Mouse (Mus musculus) MEL (cell line): ENCODE measurements around the gene Fjx1. TPM values are rescaled to one million over a fixed set of nuclear protein-coding genes. Genes with fewer than 3 reads are reported as not detected.

Experiments
- DNase-seq: peaks from one replicate; pipeline ENCODE4 v3.0.0; 2011; ENCODE audit warnings: low read depth, low spot score
- H3K27ac ChIP-seq: 2 replicates; pipeline ENCODE4 v1.5.1; 2012; ENCODE audit warnings: low read depth, mild to moderate bottlenecking, control low read depth, low read length, moderate library complexity; ENCODE audit not compliant: control insufficient read depth
- H3K27me3 ChIP-seq, 2 experiments: fragments of 150-350 bp in 1 of 2; sonication (generic) in 1 of 2; 2 replicates each; pipeline ENCODE4 v1.6.1; 2012; ENCODE audit warnings: low read length in 2 of 2, mild to moderate bottlenecking in 2 of 2, improper control_type of control experiment in 1 of 2, moderate library complexity in 1 of 2; ENCODE audit not compliant: insufficient read depth in 2 of 2, control insufficient read depth in 1 of 2
- H3K36me3 ChIP-seq, 2 experiments: 2 replicates each; pipeline ENCODE4 v1.6.1; 2012 to 2014; ENCODE audit warnings: low read length in 2 of 2, improper control_type of control experiment in 1 of 2, inconsistent platforms in 1 of 2, mild to moderate bottlenecking in 1 of 2; ENCODE audit not compliant: insufficient read depth in 2 of 2, control insufficient read depth in 1 of 2
- H3K4me1 ChIP-seq, 2 experiments: fragments of 150-350 bp in 1 of 2; sonication (generic) in 1 of 2; 2 replicates each; pipeline ENCODE4 v1.6.1; 2012; ENCODE audit warnings: low read length in 2 of 2, improper control_type of control experiment in 1 of 2, mild to moderate bottlenecking in 1 of 2; ENCODE audit not compliant: insufficient read depth in 2 of 2, control insufficient read depth in 1 of 2
- H3K4me3 ChIP-seq, 2 experiments: fragments of 150-350 bp in 1 of 2; sonication (generic) in 1 of 2; 2 replicates each; pipeline ENCODE4 v1.5.1; 2012; ENCODE audit warnings: low read depth in 2 of 2, low read length in 2 of 2, mild to moderate bottlenecking in 2 of 2, moderate library complexity in 2 of 2, control low read depth in 1 of 2, improper control_type of control experiment in 1 of 2; ENCODE audit not compliant: control insufficient read depth in 1 of 2, insufficient read depth in 1 of 2
- H3K79me2 ChIP-seq: 2 replicates; pipeline ENCODE4 v1.6.1; 2012; ENCODE audit warnings: mild to moderate bottlenecking, low read length, moderate library complexity; ENCODE audit not compliant: control insufficient read depth, poor library complexity, insufficient read depth
- H3K9ac ChIP-seq: 2 replicates; pipeline ENCODE4 v1.6.1; 2012; ENCODE audit warnings: low read depth, mild to moderate bottlenecking, control low read depth, low read length, moderate library complexity; ENCODE audit not compliant: control insufficient read depth, poor library complexity, severe bottlenecking
- H3K9me3 ChIP-seq: fragments of 150-350 bp; sonication (generic); replicated peaks from 2 replicates; pipeline ENCODE4 v1.6.1; 2012; ENCODE audit warnings: mild to moderate bottlenecking, low read length, improper control_type of control experiment, moderate library complexity; ENCODE audit not compliant: insufficient read depth
- CHD1 ChIP-seq: IDR thresholded peaks from 2 replicates; pipeline ENCODE4 v1.6.1; 2012; ENCODE audit warnings: low read depth, mild to moderate bottlenecking, inconsistent platforms, low read length, improper control_type of control experiment
- CTCF ChIP-seq, 3 experiments: IDR thresholded peaks in 2 of 3; conservative IDR thresholded peaks in 1 of 3; 2 replicates each; pipeline ENCODE4 v1.5.1; 2011 to 2012; ENCODE audit warnings: low read length in 3 of 3, low read depth in 2 of 3, mild to moderate bottlenecking in 2 of 3, improper control_type of control experiment in 1 of 3, inconsistent platforms in 1 of 3, mixed read lengths in 1 of 3, moderate library complexity in 1 of 3; ENCODE audit not compliant: control insufficient read depth in 1 of 3, insufficient read depth in 1 of 3, poor library complexity in 1 of 3, severe bottlenecking in 1 of 3
- ELF1 ChIP-seq: IDR thresholded peaks from 2 replicates; pipeline ENCODE4 v1.6.1; 2014; ENCODE audit warnings: low read depth, mild to moderate bottlenecking, inconsistent platforms, low read length, improper control_type of control experiment, moderate library complexity
- EP300 ChIP-seq, 2 experiments: IDR thresholded peaks; 2 replicates each; pipeline ENCODE4 v1.6.1; 2011; ENCODE audit warnings: improper control_type of control experiment in 2 of 2, low read length in 2 of 2, low read depth in 1 of 2, mild to moderate bottlenecking in 1 of 2
- ETS1 ChIP-seq: IDR thresholded peaks from 2 replicates; pipeline ENCODE4 v1.6.1; 2012; ENCODE audit warnings: low read depth, mild to moderate bottlenecking, inconsistent platforms, low read length, improper control_type of control experiment, moderate library complexity
- GATA1 ChIP-seq: IDR thresholded peaks from 2 replicates; pipeline ENCODE4 v1.6.1; 2011; ENCODE audit warnings: low read depth, low read length, improper control_type of control experiment
- KAT2A ChIP-seq: conservative IDR thresholded peaks from 2 replicates; pipeline ENCODE4 v1.6.1; 2012; ENCODE audit warnings: low read depth, low read length, improper control_type of control experiment, inconsistent platforms
- MAX ChIP-seq: IDR thresholded peaks from 2 replicates; pipeline ENCODE4 v1.6.1; 2011; ENCODE audit warnings: low read length, improper control_type of control experiment
- MAZ ChIP-seq: IDR thresholded peaks from 2 replicates; pipeline ENCODE4 v1.6.1; 2012; ENCODE audit warnings: low read depth, mild to moderate bottlenecking, inconsistent platforms, low read length, improper control_type of control experiment
- MEF2A ChIP-seq: IDR thresholded peaks from 2 replicates; pipeline ENCODE4 v1.6.1; 2014; ENCODE audit warnings: low read depth, mild to moderate bottlenecking, inconsistent platforms, low read length, improper control_type of control experiment; ENCODE audit not compliant: poor library complexity, insufficient replicate concordance, severe bottlenecking; ENCODE audit errors: extremely low read depth
- MYB ChIP-seq: IDR thresholded peaks from 2 replicates; pipeline ENCODE4 v1.6.1; 2011; ENCODE audit warnings: mild to moderate bottlenecking, low read depth, low read length, improper control_type of control experiment
- POLR2A ChIP-seq, 2 experiments: IDR thresholded peaks; 2 replicates each; pipeline ENCODE4 v1.6.1; 2011 to 2012; ENCODE audit warnings: low read length in 2 of 2, mild to moderate bottlenecking in 2 of 2, control low read depth in 1 of 2, improper control_type of control experiment in 1 of 2, low read depth in 1 of 2, moderate library complexity in 1 of 2; ENCODE audit not compliant: control insufficient read depth in 1 of 2, insufficient read depth in 1 of 2, poor library complexity in 1 of 2
- POLR2AphosphoS2 ChIP-seq: IDR thresholded peaks from 2 replicates; pipeline ENCODE4 v1.6.1; 2011; ENCODE audit warnings: low read length, improper control_type of control experiment
- RAD21 ChIP-seq: IDR thresholded peaks from 2 replicates; pipeline ENCODE4 v1.6.1; 2011; ENCODE audit warnings: mild to moderate bottlenecking, low read depth, low read length, improper control_type of control experiment
- RCOR1 ChIP-seq: IDR thresholded peaks from 2 replicates; pipeline ENCODE4 v1.6.1; 2012; ENCODE audit warnings: low read depth, mild to moderate bottlenecking, inconsistent platforms, low read length, improper control_type of control experiment
- SIN3A ChIP-seq: IDR thresholded peaks from 2 replicates; pipeline ENCODE4 v1.6.1; 2012; ENCODE audit warnings: low read length, improper control_type of control experiment, inconsistent platforms
- SMC3 ChIP-seq: IDR thresholded peaks from 2 replicates; pipeline ENCODE4 v1.6.1; 2011; ENCODE audit warnings: low read depth, low read length, improper control_type of control experiment
- TAL1 ChIP-seq: IDR thresholded peaks from 2 replicates; pipeline ENCODE4 v1.6.1; 2012; ENCODE audit warnings: mild to moderate bottlenecking, inconsistent platforms, low read length, moderate library complexity, mixed read lengths
- ZKSCAN1 ChIP-seq: IDR thresholded peaks from 2 replicates; pipeline ENCODE4 v1.6.1; 2012; ENCODE audit warnings: low read depth, mild to moderate bottlenecking, inconsistent platforms, low read length, improper control_type of control experiment, moderate library complexity
- ZMIZ1 ChIP-seq: IDR thresholded peaks from 2 replicates; pipeline ENCODE4 v1.6.1; 2012; ENCODE audit warnings: low read depth, mild to moderate bottlenecking, inconsistent platforms, low read length, improper control_type of control experiment, moderate library complexity
- ZNF384 ChIP-seq: IDR thresholded peaks from 2 replicates; pipeline ENCODE4 v1.6.1; 2012; ENCODE audit warnings: low read depth, mild to moderate bottlenecking, inconsistent platforms, low read length, improper control_type of control experiment
- polyA plus RNA-seq, 2 experiments: library from polyadenylated mRNA; stranded (reverse) in 1 of 2; unstranded in 1 of 2; fragments of >175 nt in 1 of 2; fragments of >200 nt in 1 of 2; gene quantifications; 2 replicates each; pipeline versions ENCODE4 v1.2.1 to v1.2.4; 2012; ENCODE audit warnings: low replicate concordance in 2 of 2, low read depth in 1 of 2; ENCODE audit not compliant: insufficient read length in 2 of 2, insufficient read depth in 1 of 2, missing spikeins in 1 of 2
- total RNA-seq: library from RNA; depleted of rRNA; stranded (reverse); fragments of 300-350 nt; gene quantifications from 2 replicates; pipeline ENCODE4 v1.2.3, GENCODE M21; 2012

The Fjx1 gene
- total and polyA plus RNA-seq, 3 experiments, result not detected

DNA sequence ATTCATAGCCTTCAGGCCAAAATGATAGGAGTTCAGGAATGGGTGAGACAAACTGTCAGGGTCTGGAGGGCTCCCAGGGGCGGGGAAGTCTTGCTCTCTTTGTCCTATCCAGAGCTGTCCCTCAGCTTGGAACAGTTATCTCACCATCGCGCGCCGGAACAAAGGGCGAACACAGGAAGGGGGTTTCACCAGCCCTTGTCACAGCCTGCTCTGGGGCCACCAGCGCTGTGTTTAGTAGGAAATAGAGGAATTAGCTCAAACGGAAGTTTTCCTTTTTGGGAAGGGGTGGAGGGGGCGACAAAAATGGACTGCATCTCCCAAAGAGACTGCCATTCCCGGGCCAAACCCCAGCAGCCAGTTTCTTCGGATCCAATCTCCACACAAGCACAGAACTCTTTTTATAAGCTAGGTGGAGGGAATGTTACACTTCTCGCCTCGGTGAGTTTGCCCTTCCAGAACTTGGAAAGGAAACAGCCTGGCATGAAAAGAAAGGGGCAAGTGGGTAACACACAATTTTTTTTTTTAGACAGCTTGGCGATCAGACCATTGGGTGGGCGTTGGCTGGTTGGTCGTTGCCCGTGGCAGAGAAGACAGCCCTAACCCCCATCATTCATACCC is 2.6 kb downstream of the Fjx1 start:
- Histone ChIP-seq H3K27me3 (peaks cover 0 to 4% of the 10 kb centered on the region in 2 experiments; a peak in 2 of 4 replicates), H3K27ac (no peak overlapping the region)

DNA sequence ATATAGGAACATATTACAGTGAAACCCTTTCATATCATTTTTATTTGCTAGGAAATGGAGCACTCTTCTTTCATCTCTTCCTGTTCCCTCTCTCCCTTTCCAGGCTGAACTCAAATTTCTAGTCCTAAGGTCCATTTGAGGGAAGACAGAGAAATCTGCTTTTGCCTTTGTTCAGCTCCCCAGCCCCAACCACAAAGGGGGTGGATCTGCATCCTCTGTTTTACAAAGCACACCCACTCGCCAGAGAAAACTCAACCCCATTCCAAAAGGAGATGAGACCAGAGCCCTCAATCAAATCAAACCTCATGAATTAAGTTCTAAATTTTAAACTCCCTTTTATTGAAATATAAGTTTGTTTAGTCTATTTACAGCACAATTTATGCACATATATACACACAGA is 3.2 kb downstream of the Fjx1 start:
- Histone ChIP-seq H3K9me3 (no peaks in the 10 kb centered on the region), H3K27me3 (peaks cover 0 to 4% of the 10 kb centered on the region in 2 experiments; a peak in 2 of 4 replicates)

More for the DNA sequence above, 2.6 kb downstream of the Fjx1 start:
- DNase-seq, result no peak
- Histone ChIP-seq H3K36me3 (no peaks in the 10 kb centered on the region), H3K4me3 (no peak overlapping the region), H3K9ac (no peak overlapping the region), H3K4me1 (no peaks in the 10 kb centered on the region), H3K9me3 (no peaks in the 10 kb centered on the region), H3K79me2 (no peaks in the 10 kb centered on the region)
- TF ChIP-seq ELF1 (no peak), ETS1 (no peak), RAD21 (no peak), RCOR1 (no peak), SIN3A (no peak), MEF2A (no peak), ZNF384 (no peak), MAX (no peak), CHD1 (no peak)

GRCm38 (mm10) chr2:102447831-102448230 is 4.5 kb downstream of the Fjx1 start:
- TF ChIP-seq GATA1 (no peak), CTCF (IDR thresholded peaks at IDR 0.05 in 2 of 3, conservative IDR thresholded peaks at IDR 0.05 in 1 of 3; ENCODE audit: control insufficient read depth in 1 of 3, insufficient read depth in 1 of 3, low read depth in 2 of 3, low read length in 3 of 3, poor library complexity in 1 of 3, severe bottlenecking in 1 of 3) (no peak), MAZ (no peak), ZMIZ1 (no peak), SMC3 (no peak), MAX (no peak), ELF1 (no peak), ETS1 (no peak), POLR2AphosphoS2 (no peak), POLR2A (IDR thresholded peaks at IDR 0.05; ENCODE audit: control insufficient read depth in 1 of 2, insufficient read depth in 1 of 2, low read depth in 1 of 2, low read length in 2 of 2, poor library complexity in 1 of 2) (no peak), TAL1 (no peak), MYB (no peak), ZKSCAN1 (no peak), EP300 (IDR thresholded peaks at IDR 0.05; ENCODE audit: low read depth in 1 of 2, low read length in 2 of 2) (no peak)
- TF ChIP-seq, all 39 proteins: peak for 0
- Histone ChIP-seq H3K4me3 (no peak overlapping the region), H3K27me3 (peaks cover 0 to 6% of the 10 kb centered on the region in 2 experiments; a peak in 3 of 4 replicates), H3K9ac (no peak overlapping the region), H3K9me3 (no peaks in the 10 kb centered on the region), H3K27ac (no peak overlapping the region), H3K79me2 (no peaks in the 10 kb centered on the region), H3K4me1 (no peaks in the 10 kb centered on the region), H3K36me3 (no peaks in the 10 kb centered on the region)
- no peak for DNase-seq

More for the DNA sequence above, 3.2 kb downstream of the Fjx1 start:
- Histone ChIP-seq H3K4me3 (no peak overlapping the region), H3K9ac (no peak overlapping the region), H3K79me2 (no peaks in the 10 kb centered on the region), H3K36me3 (no peaks in the 10 kb centered on the region), H3K27ac (no peak overlapping the region), H3K4me1 (no peaks in the 10 kb centered on the region)
- TF ChIP-seq ETS1 (no peak), MAX (no peak), CHD1 (no peak), KAT2A (no peak)
- no peak for DNase-seq
